Mouse (Mus musculus) testis, adult 2 months (tissue): ENCODE data around the gene Dnajc3. TPM values are rescaled to one million over a fixed set of nuclear protein-coding genes. Genes with fewer than 3 reads are reported as not detected.

ENCODE experiments used
- H3K27ac ChIP-seq: fragments of 200-500 bp; 2 replicates; pipeline ENCODE4 v1.5.1; 2012; ENCODE audit warnings: low read depth, low read length; ENCODE audit not compliant: control insufficient read depth, insufficient read depth
- H3K27me3 ChIP-seq: fragments of 200-500 bp; 2 replicates; pipeline ENCODE4 v1.6.1; 2012; ENCODE audit warnings: mild to moderate bottlenecking, low read length, moderate library complexity; ENCODE audit not compliant: control insufficient read depth, insufficient read depth
- H3K36me3 ChIP-seq: fragments of 200-500 bp; 2 replicates; pipeline ENCODE4 v1.6.1; 2012; ENCODE audit warnings: mild to moderate bottlenecking, low read length; ENCODE audit not compliant: control insufficient read depth, insufficient read depth
- H3K4me1 ChIP-seq: fragments of 200-500 bp; 2 replicates; pipeline ENCODE4 v1.6.1; 2012; ENCODE audit warnings: low read length; ENCODE audit not compliant: control insufficient read depth, insufficient read depth
- H3K4me3 ChIP-seq: fragments of 200-500 bp; 2 replicates; pipeline ENCODE4 v1.5.1; 2012; ENCODE audit warnings: low read depth, mild to moderate bottlenecking, low read length, moderate library complexity, mixed read lengths; ENCODE audit not compliant: control insufficient read depth
- CTCF ChIP-seq: fragments of 200-500 bp; IDR thresholded peaks from 2 replicates; pipeline ENCODE4 v1.5.1; 2012; ENCODE audit warnings: low read depth, mild to moderate bottlenecking, inconsistent platforms, low read length, moderate library complexity; ENCODE audit not compliant: control insufficient read depth, insufficient read depth, insufficient replicate concordance
- POLR2A ChIP-seq: fragments of 200-500 bp; IDR thresholded peaks from 2 replicates; pipeline ENCODE4 v1.6.1; 2012; ENCODE audit warnings: low read depth, mild to moderate bottlenecking, inconsistent platforms, low read length, moderate library complexity; ENCODE audit not compliant: control insufficient read depth
- polyA plus RNA-seq: library from polyadenylated mRNA; depleted of rRNA; stranded (reverse); fragments of >200 nt; gene quantifications from 2 replicates; pipeline ENCODE4 v1.2.3, GENCODE M21; 2012

The Dnajc3 gene
- polyA plus RNA-seq, 1 experiment: 14.9 TPM

DNA sequence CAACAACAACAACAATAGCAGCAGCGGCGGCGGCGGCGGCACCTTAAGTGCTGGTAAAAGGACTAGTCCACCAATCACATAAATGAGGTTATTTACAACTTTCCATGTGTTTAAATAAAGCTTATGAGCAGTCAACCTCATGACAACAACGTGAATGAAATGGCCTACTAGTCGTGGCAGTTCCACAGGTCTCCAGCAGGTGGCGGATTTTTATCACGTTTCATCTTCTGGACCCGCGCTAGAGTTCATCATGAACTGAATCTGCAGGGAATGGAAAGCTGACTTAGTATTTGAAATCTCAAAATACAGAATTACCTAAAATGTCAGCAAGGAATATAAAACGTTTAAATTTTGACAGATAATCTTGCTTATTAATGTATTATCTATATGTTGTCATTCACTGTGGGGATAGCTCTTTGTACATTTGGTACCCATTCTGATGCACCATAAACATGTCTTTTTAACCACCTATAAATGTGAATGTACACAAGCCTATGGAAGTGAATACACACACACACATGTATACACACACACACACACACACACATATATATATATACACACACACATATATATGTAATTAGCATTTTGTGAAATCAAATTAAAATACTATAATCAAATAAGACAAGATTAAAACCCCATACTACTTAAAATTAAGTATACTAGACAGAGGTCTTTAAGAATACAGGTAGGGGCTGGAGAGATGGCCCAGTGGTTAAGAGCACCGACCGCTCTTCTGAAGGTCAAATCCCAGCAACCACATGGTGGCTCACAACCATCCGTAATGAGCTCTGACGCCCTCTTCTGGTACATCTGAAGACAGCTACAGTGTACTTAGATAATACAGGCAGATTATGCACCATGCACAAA lies 49.1 kb downstream of the Dnajc3 start:
- TF ChIP-seq CTCF (peak; percentile 35; the same call in 1 of the 2 replicates), POLR2A (no peak)
- no peaks in the 10 kb centered on the region for H3K4me1 ChIP-seq
- no peaks in the 10 kb centered on the region for H3K27me3 ChIP-seq
- H3K4me3 ChIP-seq: no peak overlapping the region
- H3K27ac ChIP-seq: no peak overlapping the region
- no peaks in the 10 kb centered on the region for H3K36me3 ChIP-seq

DNA sequence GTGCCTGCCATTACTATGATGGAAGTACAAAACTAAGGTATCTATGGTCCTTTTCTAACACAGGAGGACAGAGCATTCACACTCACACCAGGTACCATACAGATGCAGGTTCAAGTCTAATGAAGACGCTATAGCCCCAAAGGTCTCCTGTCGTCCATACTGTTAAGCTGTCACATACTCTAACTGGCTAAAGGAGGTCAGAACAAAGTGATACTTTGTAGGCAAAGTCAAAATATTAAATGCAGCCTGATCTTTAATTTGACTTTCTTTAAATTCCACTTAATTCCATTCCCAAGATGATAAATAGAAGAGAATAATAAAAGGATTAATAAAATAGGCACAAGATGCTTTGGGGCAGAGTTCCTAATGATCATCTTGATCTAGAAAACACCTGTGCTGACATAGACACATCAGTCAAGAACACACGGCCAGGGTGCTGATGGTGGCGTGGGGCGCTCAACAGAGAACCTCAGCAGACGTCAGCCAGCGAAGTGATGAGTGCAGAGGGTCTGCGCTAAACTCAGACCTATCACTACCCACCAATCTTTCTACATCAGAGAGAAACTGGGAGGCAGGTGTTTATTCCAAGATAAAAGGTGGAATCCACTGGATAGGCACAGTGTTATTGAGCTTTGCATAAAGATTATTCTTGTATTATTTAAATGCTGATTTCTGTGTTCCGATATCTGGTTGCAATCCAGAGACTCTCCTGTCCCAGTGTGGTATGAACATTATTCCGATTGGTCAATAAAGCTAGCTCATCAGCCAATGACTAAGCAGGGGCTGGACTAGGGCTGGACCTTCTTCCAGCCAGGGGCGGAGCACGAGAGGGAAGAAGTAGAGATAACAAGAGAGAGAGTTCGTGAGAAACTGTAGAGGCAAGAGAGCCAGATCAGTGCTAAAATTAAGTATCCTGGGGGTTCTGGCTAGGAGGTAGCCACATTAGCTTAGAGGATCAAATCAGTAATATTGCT lies 50.0 kb downstream of the Dnajc3 start:
- TF ChIP-seq CTCF (no peak), POLR2A (no peak)
- Histone ChIP-seq H3K27ac (no peak overlapping the region), H3K4me3 (no peak overlapping the region), H3K4me1 (no peaks in the 10 kb centered on the region), H3K36me3 (no peaks in the 10 kb centered on the region), H3K27me3 (no peaks in the 10 kb centered on the region)

DNA sequence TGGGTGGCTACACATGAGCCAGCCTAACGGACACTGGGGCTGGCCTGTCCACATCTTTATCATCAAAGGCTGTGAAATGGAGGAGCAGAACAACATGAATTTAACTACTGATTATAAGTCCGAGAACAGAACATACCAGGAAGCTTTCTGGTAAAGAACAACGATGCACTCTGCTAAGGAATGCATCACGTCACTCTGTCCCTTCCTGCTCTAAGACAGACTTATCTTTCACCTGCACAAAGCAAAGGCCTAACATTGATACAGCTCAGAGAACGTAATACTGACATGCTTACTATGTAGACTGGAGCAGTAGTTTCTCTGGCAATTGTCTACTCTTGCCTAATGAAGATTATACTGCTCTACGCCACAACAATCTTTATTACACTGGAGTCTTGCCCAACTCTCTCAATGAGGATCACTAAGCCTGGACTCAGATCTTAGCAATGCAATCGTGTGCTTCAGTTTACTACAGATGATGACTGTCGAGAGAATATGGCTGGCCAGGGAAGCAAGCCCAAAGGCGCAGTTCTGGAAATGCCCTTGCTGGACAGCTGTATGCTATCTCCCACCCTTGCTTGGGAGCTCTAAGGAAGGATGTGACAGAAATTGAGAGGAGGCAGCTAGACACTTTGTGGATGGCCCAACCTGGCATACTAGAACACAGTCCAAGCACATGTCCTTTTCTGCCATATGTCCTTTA lies 57.6 kb downstream of the Dnajc3 start:
- Histone ChIP-seq H3K27ac (no peak overlapping the region), H3K4me3 (no peak overlapping the region), H3K36me3 (peaks cover 3% of the 10 kb centered on the region), H3K4me1 (no peaks in the 10 kb centered on the region), H3K27me3 (no peaks in the 10 kb centered on the region)
- TF ChIP-seq CTCF (no peak), POLR2A (no peak)

- Histone ChIP-seq H3K36me3 (no peaks in the 10 kb centered on the region; the same call in none of the 2 replicates), H3K4me3 (no peak overlapping the region), H3K4me1 (peaks cover 4% of the 10 kb centered on the region; the same call in 1 of the 2 replicates), H3K27ac (no peak overlapping the region), H3K27me3 (no peaks in the 10 kb centered on the region)
- no peak for TF ChIP-seq POLR2A
- TF ChIP-seq CTCF: no peak
Observed at GRCm38 (mm10) chr14:119003320-119003719, 65.5 kb downstream of the Dnajc3 start.

DNA sequence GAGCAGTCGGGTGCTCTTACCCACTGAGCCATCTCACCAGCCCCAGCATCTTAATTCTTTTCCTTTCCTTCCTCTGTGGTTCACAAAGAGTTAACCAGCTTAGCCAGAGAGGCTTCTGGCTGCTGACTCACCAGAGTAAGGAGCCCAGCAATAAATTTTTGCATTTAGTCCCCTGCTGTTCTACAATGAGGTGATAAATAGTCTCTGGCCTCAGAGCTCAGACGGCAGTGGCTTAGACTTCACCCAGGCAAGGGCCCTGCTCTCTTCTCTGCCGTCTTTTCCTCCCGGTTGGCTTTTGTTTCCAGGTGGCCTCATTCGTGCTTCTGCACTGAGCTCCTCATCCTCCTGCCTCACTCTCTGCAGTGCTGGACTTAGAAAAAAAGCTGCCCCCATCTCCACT lies 68.1 kb downstream of the Dnajc3 start:
- Histone ChIP-seq H3K27ac (no peak overlapping the region), H3K4me1 (peaks cover 4% of the 10 kb centered on the region; the same call in 1 of the 2 replicates), H3K4me3 (no peak overlapping the region), H3K36me3 (no peaks in the 10 kb centered on the region; the same call in 1 of the 2 replicates), H3K27me3 (no peaks in the 10 kb centered on the region)
- no peak for TF ChIP-seq POLR2A
- no peak for TF ChIP-seq CTCF

- TF ChIP-seq POLR2A (no peak), CTCF (no peak)
- H3K4me3 ChIP-seq: peak overlapping the region; percentile 84
- H3K27ac ChIP-seq: peak overlapping the region; percentile 81
- no peaks in the 10 kb centered on the region; the same call in 1 of the 2 replicates for H3K36me3 ChIP-seq
- peaks cover 4% of the 10 kb centered on the region; the same call in 1 of the 2 replicates for H3K4me1 ChIP-seq
- H3K27me3 ChIP-seq: no peaks in the 10 kb centered on the region
Observed at GRCm38 (mm10) chr14:119006441-119007102, 68.8 kb downstream of the Dnajc3 start.
